Mouse (Mus musculus) stomach, postnatal 0 days (tissue): ENCODE data around the gene Ttc30a1.

Source experiments
- CTCF ChIP-seq: IDR thresholded peaks from 2 replicates; pipeline ENCODE4 v1.5.1; 2016; ENCODE audit warnings: antibody characterized with exemption, low read depth, mild to moderate bottlenecking, moderate library complexity
- EP300 ChIP-seq: optimal IDR thresholded peaks from 2 replicates; pipeline ENCODE3; 2016; ENCODE audit warnings: antibody characterized with exemption

DNA sequence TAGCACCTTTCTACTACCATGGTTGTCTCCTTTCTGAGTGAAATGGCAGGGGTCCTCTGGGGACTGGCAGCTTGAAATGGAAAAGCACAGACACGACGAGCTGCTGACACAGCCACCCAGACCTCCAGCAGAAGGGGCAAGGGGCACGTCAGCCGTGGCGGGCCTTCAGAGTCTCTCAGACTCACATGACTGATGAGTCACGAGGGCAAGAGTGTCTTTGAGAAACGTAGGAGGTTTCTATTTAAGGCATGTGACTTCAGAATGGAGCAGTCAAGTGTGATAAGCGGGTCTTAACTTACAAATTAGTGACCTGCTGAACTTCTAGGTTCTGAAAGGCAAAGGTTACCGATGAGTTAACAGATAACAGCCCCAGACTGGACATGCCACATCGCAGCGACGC is 16.0 kb upstream of the Ttc30a1 start:
- TF ChIP-seq CTCF (no peak), EP300 (no peak)
